Mouse (Mus musculus) CD4-positive helper T cell, adult 2 months (primary cell): Measurements from ENCODE around the gene 1520401A03Rik.

Experiments
- DNase-seq: peaks from one replicate; pipeline ENCODE4 v3.0.0-alpha.2; 2012; ENCODE audit warnings: low read depth, missing footprints, low spot score

1520401A03Rik gene

GRCm38 (mm10) chr17:23742941-23743340 is 20.4 kb upstream of the 1520401A03Rik start:
- no peak for DNase-seq

GRCm38 (mm10) chr17:23742210-23742793 is 19.7 kb upstream of the 1520401A03Rik start:
- DNase-seq, result peak; percentile 86

GRCm38 (mm10) chr17:23741359-23742209 is 19.0 kb upstream of the 1520401A03Rik start:
- DNase-seq, result no peak

GRCm38 (mm10) chr17:23740598-23741021 is 18.0 kb upstream of the 1520401A03Rik start, which contains the start of gene Paqr4:
TSS of gene Paqr4 (minus strand) at chr17:23740867.
- DNase-seq, result no peak

GRCm38 (mm10) chr17:23740136-23740584 is 17.6 kb upstream of the 1520401A03Rik start:
- DNase-seq, result peak; percentile 90

- DNase-seq, result no peak
Observed at GRCm38 (mm10) chr17:23739202-23740135, 16.9 kb upstream of the 1520401A03Rik start.

- no peak for DNase-seq
Observed at GRCm38 (mm10) chr17:23738836-23739201, 16.2 kb upstream of the 1520401A03Rik start.

GRCm38 (mm10) chr17:23737493-23738445 is 15.2 kb upstream of the 1520401A03Rik start:
- DNase-seq, result no peak

- DNase-seq, result no peak
Observed at GRCm38 (mm10) chr17:23734341-23734740, 11.8 kb upstream of the 1520401A03Rik start.

- DNase-seq, result no peak
Observed at GRCm38 (mm10) chr17:23730441-23730840, 7.9 kb upstream of the 1520401A03Rik start.

GRCm38 (mm10) chr17:23726758-23727142 is 4.2 kb upstream of the 1520401A03Rik start:
- DNase-seq, result no peak

GRCm38 (mm10) chr17:23725999-23726757 is 3.6 kb upstream of the 1520401A03Rik start, which contains the start of gene Pkmyt1:
TSS of gene Pkmyt1 (plus strand) at chr17:23726336.
- peak; percentile 94 for DNase-seq

- DNase-seq, result no peak
Observed at GRCm38 (mm10) chr17:23725477-23725876, 2.9 kb upstream of the 1520401A03Rik start.

GRCm38 (mm10) chr17:23721886-23722285 is 697 bp downstream of the 1520401A03Rik start:
- no peak for DNase-seq

- no peak for DNase-seq
Observed at GRCm38 (mm10) chr17:23719455-23719854, 3.1 kb downstream of the 1520401A03Rik start.

- no peak for DNase-seq
Observed at GRCm38 (mm10) chr17:23717003-23717402, 5.6 kb downstream of the 1520401A03Rik start.

GRCm38 (mm10) chr17:23706212-23706611 is 16.4 kb downstream of the 1520401A03Rik start:
- DNase-seq, result peak; percentile 67

GRCm38 (mm10) chr17:23705525-23706104 is 17.0 kb downstream of the 1520401A03Rik start:
- no peak for DNase-seq

- DNase-seq, result no peak
Observed at GRCm38 (mm10) chr17:23704741-23705140, 17.8 kb downstream of the 1520401A03Rik start.
